Mouse (Mus musculus): ENCODE measurements around the gene Epha1. TPM values are rescaled to one million over a fixed set of nuclear protein-coding genes. Genes with fewer than 3 reads are reported as not detected.

Epha1 gene
- polyA plus RNA-seq, 2 experiments: 1.4 to 4.0 TPM

DNA sequence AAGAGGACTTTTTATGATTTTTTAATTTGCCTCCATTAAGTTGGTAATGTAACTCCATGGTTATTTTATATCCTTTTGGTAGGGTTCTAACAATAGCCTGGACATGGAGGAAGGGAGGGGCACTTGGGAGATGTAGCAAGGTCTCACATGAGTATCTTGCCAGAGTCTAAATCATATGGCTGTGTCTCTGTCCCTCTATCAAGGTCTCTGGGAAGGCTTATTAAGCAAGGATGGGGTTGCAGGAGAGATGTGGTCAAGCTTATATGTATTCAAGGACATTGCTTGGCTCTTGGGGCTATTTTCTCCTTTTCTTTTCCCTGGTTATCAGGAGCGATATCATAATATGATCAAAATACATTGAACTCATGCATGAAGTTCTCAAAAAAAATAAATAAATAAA, 25.9 kb upstream of the Epha1 start:
- no peak for TF ChIP-seq CTCF (IDR thresholded peaks at IDR 0.05; ENCODE audit: low read depth)
- no peak for TF ChIP-seq EP300 (IDR thresholded peaks at IDR 0.05; ENCODE audit: low read depth)
- Histone ChIP-seq H3K9me3 (ENCODE audit: control insufficient read depth, low read length) (no peaks in the 10 kb centered on the region), H3K36me3 (replicated peaks; ENCODE audit: control insufficient read depth, insufficient read depth, low read depth) (no peaks in the 10 kb centered on the region), H3K4me3 (ENCODE audit: insufficient read depth in 1 of 2, low read depth in 2 of 2, low read length in 2 of 2) (no peak overlapping the region), H3K9ac (replicated peaks) (no peak overlapping the region), H3K4me1 (replicated peaks; ENCODE audit: control insufficient read depth in 2 of 2, insufficient read depth in 2 of 2, low read length in 1 of 2) (no peaks in the 10 kb centered on the region), H3K4me2 (ENCODE audit: low read depth) (no peak overlapping the region), H3K27ac (no peak overlapping the region), H3K27me3 (ENCODE audit: control insufficient read depth, insufficient read depth, low read length) (no peaks in the 10 kb centered on the region)
- DNase-seq (ENCODE audit: low read depth in 3 of 3, low spot score in 3 of 3): no peak
- 69% methylated on average over 1 of the region's 1 CpGs for WGBS (ENCODE audit: insufficient replicate concordance)
- ATAC-seq (ENCODE audit: insufficient read depth): no peak

DNA sequence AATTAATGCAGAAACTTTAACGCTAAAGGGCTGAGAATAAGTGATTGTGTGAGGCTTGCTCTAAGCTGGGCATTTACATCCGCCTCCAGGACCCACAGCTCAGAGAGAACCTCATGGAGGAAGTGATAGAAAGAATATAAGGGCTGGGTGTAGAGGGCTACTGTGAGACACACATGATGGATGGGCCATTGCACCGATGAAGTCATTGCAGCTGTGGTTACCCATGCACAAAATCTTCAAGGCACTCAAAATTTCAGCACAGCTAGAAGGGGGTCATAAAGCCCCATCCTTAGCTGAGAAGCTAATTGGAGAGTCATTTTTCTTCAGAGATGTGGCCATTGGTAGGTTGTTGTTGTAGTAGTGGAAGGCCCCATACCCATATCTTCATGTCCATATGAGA, 25.2 kb upstream of the Epha1 start:
- no peak for DNase-seq (ENCODE audit: low read depth in 3 of 3, low spot score in 3 of 3)
- Histone ChIP-seq H3K9ac (replicated peaks) (no peak overlapping the region), H3K36me3 (replicated peaks; ENCODE audit: control insufficient read depth, insufficient read depth, low read depth) (no peaks in the 10 kb centered on the region), H3K27ac (no peak overlapping the region), H3K4me1 (replicated peaks; ENCODE audit: control insufficient read depth in 2 of 2, insufficient read depth in 2 of 2, low read length in 1 of 2) (no peaks in the 10 kb centered on the region), H3K4me3 (ENCODE audit: insufficient read depth in 1 of 2, low read depth in 2 of 2, low read length in 2 of 2) (no peak overlapping the region), H3K9me3 (ENCODE audit: control insufficient read depth, low read length) (no peaks in the 10 kb centered on the region), H3K4me2 (ENCODE audit: low read depth) (no peak overlapping the region), H3K27me3 (ENCODE audit: control insufficient read depth, insufficient read depth, low read length) (no peaks in the 10 kb centered on the region)
- no peak for ATAC-seq (ENCODE audit: insufficient read depth)
- 41% methylated on average over 3 of the region's 3 CpGs for WGBS (ENCODE audit: insufficient replicate concordance)
- no peak for TF ChIP-seq EP300 (IDR thresholded peaks at IDR 0.05; ENCODE audit: low read depth)
- TF ChIP-seq CTCF (IDR thresholded peaks at IDR 0.05; ENCODE audit: low read depth): no peak

DNA sequence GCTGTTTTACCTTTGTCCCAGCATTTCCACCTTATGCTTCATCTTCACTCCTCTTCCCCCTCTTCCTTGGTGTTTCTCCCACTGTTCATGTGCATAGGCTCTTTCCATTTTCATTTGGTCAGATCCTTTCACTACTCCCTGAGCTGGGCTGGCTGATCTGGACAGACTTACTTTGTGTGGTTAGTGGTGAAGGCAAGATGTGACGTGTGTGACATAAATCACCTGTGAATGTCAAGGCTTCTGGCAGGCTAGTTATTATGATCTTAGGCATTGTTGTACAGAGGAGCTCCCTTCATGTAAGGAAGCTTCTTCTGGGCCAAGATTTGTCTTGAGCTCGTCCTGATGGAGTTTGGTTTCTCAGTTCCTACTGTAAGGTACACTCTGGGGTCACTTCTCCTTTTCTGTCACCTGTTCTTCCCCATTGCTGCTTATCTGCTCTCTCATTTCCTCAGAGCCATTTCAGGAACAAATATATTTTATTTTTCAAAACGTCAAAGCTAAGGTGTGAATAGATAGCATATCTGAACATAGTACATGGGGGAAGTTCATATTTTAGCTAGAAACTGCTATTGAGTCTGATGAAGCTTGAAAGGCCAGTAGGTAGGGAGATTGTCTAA, 24.1 kb upstream of the Epha1 start:
- no peak overlapping the region for H3K4me2 ChIP-seq (ENCODE audit: low read depth)
- no peak for DNase-seq (ENCODE audit: low read depth in 3 of 3, low spot score in 3 of 3)
- TF ChIP-seq EP300 (IDR thresholded peaks at IDR 0.05; ENCODE audit: low read depth): no peak
- TF ChIP-seq CTCF (IDR thresholded peaks at IDR 0.05; ENCODE audit: low read depth): no peak
- no peaks in the 10 kb centered on the region for H3K36me3 ChIP-seq (replicated peaks; ENCODE audit: control insufficient read depth, insufficient read depth, low read depth)
- ATAC-seq (ENCODE audit: insufficient read depth): no peak
- no peaks in the 10 kb centered on the region for H3K27me3 ChIP-seq (ENCODE audit: control insufficient read depth, insufficient read depth, low read length)
- WGBS (ENCODE audit: insufficient replicate concordance): 10% methylated on average over 3 of the region's 3 CpGs
- no peak overlapping the region for H3K4me3 ChIP-seq (ENCODE audit: insufficient read depth in 1 of 2, low read depth in 2 of 2, low read length in 2 of 2)
- H3K9ac ChIP-seq (replicated peaks): no peak overlapping the region
- H3K9me3 ChIP-seq (ENCODE audit: control insufficient read depth, low read length): no peaks in the 10 kb centered on the region
- no peak overlapping the region for H3K27ac ChIP-seq
- H3K4me1 ChIP-seq (replicated peaks; ENCODE audit: control insufficient read depth in 2 of 2, insufficient read depth in 2 of 2, low read length in 1 of 2): no peaks in the 10 kb centered on the region

DNA sequence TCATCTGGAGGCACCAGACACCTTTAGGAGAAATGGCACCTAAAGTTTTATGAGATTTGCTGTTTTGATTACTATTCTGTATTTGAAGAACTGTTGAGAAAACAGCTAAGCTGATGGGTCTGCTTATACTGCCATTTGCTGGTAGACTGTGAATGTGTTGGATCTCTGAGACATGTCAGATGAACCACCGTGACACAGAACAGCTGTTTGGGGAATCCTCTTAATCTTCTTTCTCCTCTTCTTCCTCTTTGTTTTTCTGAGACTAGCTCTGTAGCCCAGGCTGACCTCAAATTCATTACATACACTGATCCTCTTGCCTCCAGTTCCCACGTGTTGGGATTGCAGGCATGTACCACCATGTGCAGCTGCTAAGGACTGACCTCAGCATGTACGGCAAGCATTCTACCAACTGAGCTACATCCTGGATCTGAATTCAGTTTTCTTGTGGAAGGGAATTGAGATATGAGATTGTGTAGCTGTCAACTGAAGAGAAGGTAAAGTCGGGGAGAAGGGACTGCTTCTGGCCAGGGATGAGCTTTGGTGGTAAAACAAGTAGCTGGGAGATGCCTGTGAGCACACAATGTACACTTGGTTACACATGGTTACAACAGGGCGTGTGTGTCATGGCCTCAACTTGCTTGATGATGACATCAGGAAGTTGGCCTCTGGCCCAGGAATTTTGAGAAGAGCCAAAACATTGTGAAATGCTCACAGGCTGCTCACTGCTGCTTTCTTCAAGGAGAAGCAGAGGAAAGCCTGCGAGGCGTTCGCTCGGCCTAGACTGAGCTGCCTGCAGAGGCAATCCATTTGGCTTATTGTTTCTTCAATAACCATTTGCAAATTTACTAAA, 23.1 kb upstream of the Epha1 start:
- H3K36me3 ChIP-seq (replicated peaks; ENCODE audit: control insufficient read depth, insufficient read depth, low read depth): no peaks in the 10 kb centered on the region
- no peaks in the 10 kb centered on the region for H3K9me3 ChIP-seq (ENCODE audit: control insufficient read depth, low read length)
- no peak overlapping the region for H3K27ac ChIP-seq
- no peak overlapping the region for H3K4me2 ChIP-seq (ENCODE audit: low read depth)
- H3K4me1 ChIP-seq (replicated peaks; ENCODE audit: control insufficient read depth in 2 of 2, insufficient read depth in 2 of 2, low read length in 1 of 2): no peaks in the 10 kb centered on the region
- H3K4me3 ChIP-seq (ENCODE audit: insufficient read depth in 1 of 2, low read depth in 2 of 2, low read length in 2 of 2): no peak overlapping the region
- H3K9ac ChIP-seq (replicated peaks): no peak overlapping the region
- H3K27me3 ChIP-seq (ENCODE audit: control insufficient read depth, insufficient read depth, low read length): no peaks in the 10 kb centered on the region
- TF ChIP-seq EP300 (IDR thresholded peaks at IDR 0.05; ENCODE audit: low read depth) (no peak), CTCF (IDR thresholded peaks at IDR 0.05; ENCODE audit: low read depth) (no peak)
- DNase-seq (ENCODE audit: low read depth in 3 of 3, low spot score in 3 of 3): peak in 2 of 3 experiments; percentile 9 to 39
- ATAC-seq (ENCODE audit: insufficient read depth): no peak
- 52% methylated on average over 9 of the region's 9 CpGs for WGBS (ENCODE audit: insufficient replicate concordance)

DNA sequence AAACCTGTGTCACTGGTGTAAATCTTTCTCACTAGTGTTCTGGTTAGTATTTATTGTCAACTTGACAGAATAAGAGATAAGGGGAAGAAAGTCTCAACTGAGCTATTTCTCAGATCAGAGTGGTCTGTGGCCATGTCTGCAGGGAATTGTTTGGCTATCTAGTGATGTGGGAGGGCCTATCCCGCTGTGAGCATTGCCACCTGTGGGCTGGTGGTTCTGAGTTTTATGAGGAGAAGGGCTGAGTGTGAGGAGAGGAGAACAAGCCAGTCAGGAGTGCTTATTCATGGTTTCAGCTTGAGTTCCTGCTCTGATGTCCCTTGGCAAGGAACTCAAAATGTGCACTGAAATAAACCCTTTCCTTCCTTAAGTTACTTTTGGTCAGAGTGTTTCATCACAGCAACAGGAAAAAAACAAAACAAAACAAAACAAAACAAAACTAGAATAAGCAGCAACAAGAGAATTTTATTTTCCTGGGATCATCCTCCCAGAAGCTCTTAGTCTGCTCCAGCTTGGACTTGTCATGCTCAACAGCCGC, 18.8 kb upstream of the Epha1 start:
- no peak for ATAC-seq (ENCODE audit: insufficient read depth)
- Histone ChIP-seq H3K9ac (replicated peaks) (no peak overlapping the region), H3K4me2 (ENCODE audit: low read depth) (no peak overlapping the region), H3K4me1 (replicated peaks; ENCODE audit: control insufficient read depth in 2 of 2, insufficient read depth in 2 of 2, low read length in 1 of 2) (no peaks in the 10 kb centered on the region), H3K36me3 (replicated peaks; ENCODE audit: control insufficient read depth, insufficient read depth, low read depth) (no peaks in the 10 kb centered on the region), H3K27ac (no peak overlapping the region), H3K27me3 (ENCODE audit: control insufficient read depth, insufficient read depth, low read length) (no peaks in the 10 kb centered on the region), H3K9me3 (ENCODE audit: control insufficient read depth, low read length) (no peaks in the 10 kb centered on the region), H3K4me3 (ENCODE audit: insufficient read depth in 1 of 2, low read depth in 2 of 2, low read length in 2 of 2) (no peak overlapping the region)
- DNase-seq (ENCODE audit: low read depth in 3 of 3, low spot score in 3 of 3): no peak
- 34% methylated on average over 2 of the region's 2 CpGs for WGBS (ENCODE audit: insufficient replicate concordance)
- TF ChIP-seq EP300 (IDR thresholded peaks at IDR 0.05; ENCODE audit: low read depth): no peak
- no peak for TF ChIP-seq CTCF (IDR thresholded peaks at IDR 0.05; ENCODE audit: low read depth)
